Comparison of ENCODE assay signal across 9 mouse cellular contexts in genomic region chr7:25402671-25403101, GRCm38 (mm10). TPM values are rescaled to one million over a fixed set of nuclear protein-coding genes. Genes with fewer than 3 reads are reported as not detected.
DNase-seq lines count a peak whose midpoint lies in the region; ATAC-seq and TF ChIP-seq lines count a peak whose summit lies in the region.
"Had no signal": no experiment of that assay in that cellular context is flagged by ENCODE, and none has a peak within 500 bp of the region (broad histone marks: within the 10 kb centered on the region; RNA-seq: fewer than 3 reads in every experiment).

No protein-coding gene starts in this region.

- no peak overlapping the region for H3K9ac ChIP-seq in forebrain, postnatal 0 days
- H3K9ac ChIP-seq in forebrain, embryonic 15.5 days (replicated peaks): no peak overlapping the region
- no peak overlapping the region for H3K9ac ChIP-seq in liver, embryonic 12.5 days

- TF ChIP-seq CTCF in forebrain, postnatal 0 days (IDR thresholded peaks at IDR 0.05; ENCODE audit: low read depth): peak; percentile 53
- TF ChIP-seq CTCF in bone marrow macrophage, adult 2 months (IDR thresholded peaks at IDR 0.05; ENCODE audit: low read depth, low read length): peak; percentile 46

- H3K4me2 ChIP-seq in forebrain, postnatal 0 days (ENCODE audit: low read depth): no peak overlapping the region
- H3K4me2 ChIP-seq in forebrain, embryonic 15.5 days (replicated peaks): no peak overlapping the region
- no peak overlapping the region for H3K4me2 ChIP-seq in liver, embryonic 12.5 days

- ATAC-seq in forebrain, postnatal 0 days: no peak
- no peak for ATAC-seq in forebrain, embryonic 15.5 days (replicated peaks)
- ATAC-seq in liver, embryonic 12.5 days: peak; percentile 68

- H3K4me1 ChIP-seq in forebrain, postnatal 0 days (ENCODE audit: insufficient read depth): no peaks in the 10 kb centered on the region
- no peaks in the 10 kb centered on the region for H3K4me1 ChIP-seq in forebrain, embryonic 15.5 days
- H3K4me1 ChIP-seq in bone marrow macrophage, adult 2 months (ENCODE audit: control insufficient read depth, insufficient read depth, low read length): peaks cover 10% of the 10 kb centered on the region
- H3K4me1 ChIP-seq in liver, embryonic 12.5 days: peaks cover 11% of the 10 kb centered on the region

- no peaks in the 10 kb centered on the region for H3K36me3 ChIP-seq in forebrain, postnatal 0 days (ENCODE audit: insufficient read depth)
- H3K36me3 ChIP-seq in forebrain, embryonic 15.5 days: no peaks in the 10 kb centered on the region
- no peaks in the 10 kb centered on the region for H3K36me3 ChIP-seq in liver, embryonic 12.5 days

- DNase-seq in forebrain, postnatal 0 days: no peak
- DNase-seq in CD4-positive helper T cell, adult 2 months (ENCODE audit: low read depth, low spot score): peak; percentile 51
- peak; percentile 77 for DNase-seq in heart, postnatal 4 days
- DNase-seq in skeletal muscle tissue, adult 2 months (ENCODE audit: low read depth, low spot score): peak; percentile 74
- DNase-seq in right cerebral cortex, postnatal 36 days (ENCODE audit: low spot score in 2 of 2): no peak

- no peak overlapping the region for H3K4me3 ChIP-seq in forebrain, postnatal 0 days (ENCODE audit: low read depth, low read length)
- H3K4me3 ChIP-seq in forebrain, embryonic 15.5 days: no peak overlapping the region
- H3K4me3 ChIP-seq in bone marrow macrophage, adult 2 months (ENCODE audit: insufficient read depth, low read length): no peak overlapping the region
- H3K4me3 ChIP-seq in liver, embryonic 12.5 days: no peak overlapping the region
- H3K4me3 ChIP-seq: myocyte had no signal

- no peaks in the 10 kb centered on the region for H3K27me3 ChIP-seq in forebrain, postnatal 0 days (ENCODE audit: insufficient read depth, low read length)
- H3K27me3 ChIP-seq in forebrain, embryonic 15.5 days: no peaks in the 10 kb centered on the region
- no peaks in the 10 kb centered on the region for H3K27me3 ChIP-seq in liver, embryonic 12.5 days (replicated peaks)

- no peak for TF ChIP-seq POLR2A in bone marrow macrophage, adult 2 months (IDR thresholded peaks at IDR 0.05; ENCODE audit: borderline replicate concordance, low read depth, low read length)

- H3K27ac ChIP-seq in forebrain, postnatal 0 days (ENCODE audit: low read depth, low read length): no peak overlapping the region
- H3K27ac ChIP-seq in forebrain, embryonic 15.5 days (replicated peaks): no peak overlapping the region
- no peak overlapping the region for H3K27ac ChIP-seq in bone marrow macrophage, adult 2 months (ENCODE audit: insufficient read depth, low read depth, low read length)
- H3K27ac ChIP-seq in liver, embryonic 12.5 days: no peak overlapping the region

- 0% methylated on average over 2 of the region's 2 CpGs for WGBS in forebrain, postnatal 0 days
- WGBS in forebrain, embryonic 15.5 days: 0% methylated on average over 2 of the region's 2 CpGs
- WGBS in liver, embryonic 12.5 days (ENCODE audit: insufficient replicate concordance): 0% methylated on average over 2 of the region's 2 CpGs

- H3K9me3 ChIP-seq in forebrain, postnatal 0 days (ENCODE audit: low read length): no peaks in the 10 kb centered on the region
- no peaks in the 10 kb centered on the region for H3K9me3 ChIP-seq in forebrain, embryonic 15.5 days
- H3K9me3 ChIP-seq in liver, embryonic 12.5 days (replicated peaks): no peaks in the 10 kb centered on the region

RNA-seq across cellular contexts. Expression of gene Lipe, which starts 4.2 kb away (rescaled TPM):
- total RNA-seq in forebrain, postnatal 0 days (2014; rRNA removed): 8.8 and 14.8 TPM in 2 replicates
- 6.7 and 8.0 TPM in 2 replicates for polyA plus RNA-seq in forebrain, postnatal 0 days (2015; fragmentation: Nextera tagmentation; extraction: Ambion mirVana)
- polyA plus RNA-seq in forebrain, embryonic 15.5 days (2015; fragmentation: Nextera tagmentation; extraction: Ambion mirVana): 15.4 and 16.1 TPM in 2 replicates
- polyA plus RNA-seq in bone marrow macrophage, adult 2 months (2012; ENCODE audit: insufficient read depth, insufficient read length, missing spikeins): 28.7 and 37.1 TPM in 2 replicates
- 10 to 100 TPM; 20.8 to 22.6 TPM for total RNA-seq in heart, postnatal 4 days (2021)
- polyA plus RNA-seq in liver, embryonic 12.5 days (2016; fragmentation: Nextera tagmentation; extraction: Ambion mirVana): 2.9 and 3.3 TPM in 2 replicates

RNA-seq across cellular contexts. Expression of gene Cxcl17, which starts 10.0 kb away (rescaled TPM):
- total RNA-seq in forebrain, postnatal 0 days (2014; rRNA removed): not detected in 2 replicates
- 0.35 TPM in 1 of 2 replicates, not detected in the other for polyA plus RNA-seq in forebrain, postnatal 0 days (2015; fragmentation: Nextera tagmentation; extraction: Ambion mirVana)
- polyA plus RNA-seq in forebrain, embryonic 15.5 days (2015; fragmentation: Nextera tagmentation; extraction: Ambion mirVana): 0.39 and 0.60 TPM in 2 replicates
- not detected in 2 replicates for polyA plus RNA-seq in bone marrow macrophage, adult 2 months (2012; ENCODE audit: insufficient read depth, insufficient read length, missing spikeins)
- not detected for total RNA-seq in heart, postnatal 4 days (2021)
- 0.30 TPM in 1 of 2 replicates, not detected in the other for polyA plus RNA-seq in liver, embryonic 12.5 days (2016; fragmentation: Nextera tagmentation; extraction: Ambion mirVana)

RNA-seq across cellular contexts. Expression of gene Cnfn, which starts 33.2 kb away (rescaled TPM):
- total RNA-seq in forebrain, postnatal 0 days (2014; rRNA removed): not detected in 2 replicates
- polyA plus RNA-seq in forebrain, postnatal 0 days (2015; fragmentation: Nextera tagmentation; extraction: Ambion mirVana): not detected in 2 replicates
- polyA plus RNA-seq in forebrain, embryonic 15.5 days (2015; fragmentation: Nextera tagmentation; extraction: Ambion mirVana): not detected in 2 replicates
- polyA plus RNA-seq in bone marrow macrophage, adult 2 months (2012; ENCODE audit: insufficient read depth, insufficient read length, missing spikeins): not detected in 2 replicates
- not detected for total RNA-seq in heart, postnatal 4 days (2021)
- polyA plus RNA-seq in liver, embryonic 12.5 days (2016; fragmentation: Nextera tagmentation; extraction: Ambion mirVana): not detected in 2 replicates
- polyA plus RNA-seq: myocyte had no signal

Comparison
In these comparisons a context has a peak if more than half of its experiments do, and no peak if none do; other contexts are left out.
1. DNase-seq: peak in CD4-positive helper T cell, adult 2 months (single experiment), heart, postnatal 4 days (single experiment) and skeletal muscle tissue, adult 2 months (single experiment); none in forebrain, postnatal 0 days (single experiment) and right cerebral cortex, postnatal 36 days (0 of 2).